Mouse (Mus musculus) spleen, adult 2 months (tissue): ENCODE measurements around the gene 9230102O04Rik. TPM values are rescaled to one million over a fixed set of nuclear protein-coding genes. Genes with fewer than 3 reads are reported as not detected.

Experiments
- DNase-seq, 2 experiments: peaks; one replicate each; pipeline versions ENCODE4 v3.0.0 to v3.0.0-alpha.2; 2012 to 2021; ENCODE audit warnings: low spot score in 2 of 2, low read depth in 1 of 2
- H3K27ac ChIP-seq: fragments of 200-500 bp; 2 replicates; pipeline ENCODE4 v1.5.1; 2012; ENCODE audit warnings: low read length, inconsistent platforms; ENCODE audit not compliant: insufficient read depth
- H3K27me3 ChIP-seq: fragments of 200-500 bp; 2 replicates; pipeline ENCODE4 v1.6.1; 2012; ENCODE audit warnings: mild to moderate bottlenecking, moderate library complexity, low read length, inconsistent platforms; ENCODE audit not compliant: control insufficient read depth, insufficient read depth
- H3K36me3 ChIP-seq: fragments of 200-500 bp; 2 replicates; pipeline ENCODE4 v1.6.1; 2012; ENCODE audit warnings: mild to moderate bottlenecking, low read length, inconsistent platforms; ENCODE audit not compliant: control insufficient read depth, insufficient read depth
- H3K4me1 ChIP-seq: fragments of 200-500 bp; 2 replicates; pipeline ENCODE4 v1.6.1; 2011; ENCODE audit warnings: inconsistent platforms; ENCODE audit not compliant: control insufficient read depth, insufficient read depth, insufficient read length
- H3K4me3 ChIP-seq: fragments of 200-500 bp; 2 replicates; pipeline ENCODE4 v1.5.1; 2011; ENCODE audit warnings: mild to moderate bottlenecking, inconsistent platforms; ENCODE audit not compliant: insufficient read depth, insufficient read length; ENCODE audit errors: extremely low read depth
- CTCF ChIP-seq: fragments of 200-500 bp; IDR thresholded peaks from 2 replicates; pipeline ENCODE4 v1.5.1; 2011; ENCODE audit warnings: mild to moderate bottlenecking, inconsistent platforms; ENCODE audit not compliant: insufficient read depth, insufficient read length, insufficient replicate concordance; ENCODE audit errors: extremely low read depth
- POLR2A ChIP-seq: fragments of 200-500 bp; IDR thresholded peaks from 2 replicates; pipeline ENCODE4 v1.6.1; 2011; ENCODE audit warnings: low read depth, low read length, inconsistent platforms
- WGBS: fragments of 180-500 bp; shearing (Covaris S2); methylation state at CpG from one replicate; pipeline ENCODE4 v1.1.7; 2018; 5-methylcytosine and 5-hydroxymethylcytosine counted together
- polyA plus RNA-seq: library from polyadenylated mRNA; depleted of rRNA; stranded (reverse); fragments of >200 nt; gene quantifications from 2 replicates; pipeline ENCODE4 v1.2.3, GENCODE M21; 2012; rRNA removed

The 9230102O04Rik gene
- polyA plus RNA-seq: not detected in 2 replicates

GRCm38 (mm10) chr2:9888913-9889650 lies at the start of gene 9230102O04Rik:
TSS of gene 9230102O04Rik (minus strand) at chr2:9889540.
- Histone ChIP-seq H3K4me1 (peaks cover 12% of the 10 kb centered on the region; the same call in 1 of the 2 replicates), H3K27ac (no peak within 1 kb of the TSS), H3K4me3 (peak within 1 kb of the TSS; percentile 31; the same call in 1 of the 2 replicates), H3K27me3 (peaks cover 34% of the 10 kb centered on the region), H3K36me3 (no peaks in the 10 kb centered on the region)
- no peak for DNase-seq
- TF ChIP-seq CTCF: 0 out of 2 replicates have a peak, but pooled peaks have one; percentile 13
- no peak for TF ChIP-seq POLR2A
- 4% methylated on average over 30 of the region's 30 CpGs for WGBS

DNA sequence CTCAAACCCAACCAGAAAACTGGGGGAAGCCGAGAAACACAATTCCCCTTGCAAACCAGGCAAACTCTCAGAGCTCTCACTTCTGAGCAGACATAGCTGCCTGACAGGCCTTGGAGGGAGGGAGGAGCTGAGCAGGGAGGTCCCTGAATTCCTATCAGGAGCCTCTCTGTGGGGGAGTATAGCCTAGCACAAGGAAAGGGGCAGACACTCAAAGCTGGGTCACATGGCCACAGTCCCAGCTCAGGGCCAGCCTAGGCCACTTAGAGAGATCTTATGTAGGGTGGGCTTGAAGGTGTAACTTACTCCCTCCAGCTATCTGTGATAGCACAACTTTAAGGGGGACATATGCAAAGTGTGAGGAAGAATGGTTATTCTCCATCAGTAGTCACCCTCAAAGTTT lies 46.6 kb upstream of the 9230102O04Rik start:
- H3K36me3 ChIP-seq: peaks cover 3% of the 10 kb centered on the region; the same call in 1 of the 2 replicates
- no peak overlapping the region for H3K4me3 ChIP-seq
- no peak overlapping the region for H3K27ac ChIP-seq
- TF ChIP-seq CTCF (no peak), POLR2A (no peak)
- no peaks in the 10 kb centered on the region for H3K27me3 ChIP-seq
- 67% methylated on average over 1 of the region's 1 CpGs for WGBS
- no peak for DNase-seq
- no peaks in the 10 kb centered on the region for H3K4me1 ChIP-seq

GRCm38 (mm10) chr2:9926905-9927283 lies 37.6 kb upstream of the 9230102O04Rik start:
- no peak for DNase-seq
- 0 out of 2 replicates have a peak, but pooled peaks cover 3% of the 10 kb centered on the region for H3K4me1 ChIP-seq
- no peak overlapping the region for H3K27ac ChIP-seq
- H3K27me3 ChIP-seq: no peaks in the 10 kb centered on the region
- TF ChIP-seq POLR2A (no peak), CTCF (no peak)
- WGBS: 69% methylated on average over 4 of the region's 4 CpGs
- 0 out of 2 replicates have a peak, but pooled peaks cover 1% of the 10 kb centered on the region for H3K36me3 ChIP-seq
- H3K4me3 ChIP-seq: no peak overlapping the region

GRCm38 (mm10) chr2:9926194-9926904 lies 37.0 kb upstream of the 9230102O04Rik start:
- H3K4me1 ChIP-seq: 0 out of 2 replicates have a peak, but pooled peaks cover 3% of the 10 kb centered on the region
- no peaks in the 10 kb centered on the region for H3K27me3 ChIP-seq
- TF ChIP-seq POLR2A: no peak
- TF ChIP-seq CTCF: no peak
- no peak for DNase-seq
- 44% methylated on average over 7 of the region's 7 CpGs for WGBS
- H3K36me3 ChIP-seq: 0 out of 2 replicates have a peak, but pooled peaks cover 1% of the 10 kb centered on the region
- H3K4me3 ChIP-seq: no peak overlapping the region
- H3K27ac ChIP-seq: peak overlapping the region; percentile 28; the same call in 1 of the 2 replicates

GRCm38 (mm10) chr2:9918691-9919471 lies 29.5 kb upstream of the 9230102O04Rik start:
- Histone ChIP-seq H3K36me3 (peaks cover 13% of the 10 kb centered on the region), H3K27ac (no peak overlapping the region), H3K4me1 (no peaks in the 10 kb centered on the region), H3K4me3 (no peak overlapping the region), H3K27me3 (no peaks in the 10 kb centered on the region)
- WGBS: 94% methylated on average over 17 of the region's 17 CpGs
- no peak for TF ChIP-seq POLR2A
- TF ChIP-seq CTCF: no peak
- no peak for DNase-seq

GRCm38 (mm10) chr2:9917602-9918001 lies 28.3 kb upstream of the 9230102O04Rik start:
- 96% methylated on average over 9 of the region's 9 CpGs for WGBS

More at GRCm38 (mm10) chr2:9917602-9918001, 28.3 kb upstream of the 9230102O04Rik start:
- Histone ChIP-seq H3K36me3 (peaks cover 13% of the 10 kb centered on the region), H3K27me3 (no peaks in the 10 kb centered on the region), H3K4me1 (no peaks in the 10 kb centered on the region), H3K27ac (no peak overlapping the region), H3K4me3 (no peak overlapping the region)
- DNase-seq: no peak
- TF ChIP-seq POLR2A: no peak
- TF ChIP-seq CTCF: no peak
